Mouse (Mus musculus): ENCODE measurements at regions not wholly inside any gene's neighbourhood (a gene's known extent, or its start where the extent isn't known, plus 50 kb on each side); places are given as distances from the start of the nearest gene placed in this dataset.
A peak's percentile ranks its signal among the peaks of the same experiment; 100 is the strongest.

DNA sequence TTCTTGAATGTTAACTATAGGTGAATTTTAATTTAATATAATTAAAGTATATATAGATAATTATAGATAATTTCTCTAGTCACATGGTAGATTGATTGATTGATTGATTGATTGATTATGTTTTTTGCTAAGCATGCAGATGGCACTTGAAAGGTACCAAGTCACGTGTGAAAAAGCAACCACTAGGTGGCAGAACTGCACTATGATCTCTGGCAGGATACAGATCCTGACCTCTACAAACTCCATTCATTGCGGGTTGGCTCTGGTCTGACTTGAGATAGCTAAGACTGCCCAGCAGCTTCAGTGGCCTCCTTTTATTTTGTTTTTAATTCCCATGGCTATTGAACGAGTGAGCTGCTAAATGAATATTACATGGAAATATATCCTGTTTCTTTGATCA is 229.7 kb upstream of the Grm3 start:
- DNase-seq: peak in 1 of 2 experiments; percentile 22

GRCm38 (mm10) chr5:9938746-9939145 is 213.8 kb upstream of the Grm3 start:
- DNase-seq: no peak

GRCm38 (mm10) chr5:9912936-9913335 is 188.0 kb upstream of the Grm3 start:
- DNase-seq: no peak

DNA sequence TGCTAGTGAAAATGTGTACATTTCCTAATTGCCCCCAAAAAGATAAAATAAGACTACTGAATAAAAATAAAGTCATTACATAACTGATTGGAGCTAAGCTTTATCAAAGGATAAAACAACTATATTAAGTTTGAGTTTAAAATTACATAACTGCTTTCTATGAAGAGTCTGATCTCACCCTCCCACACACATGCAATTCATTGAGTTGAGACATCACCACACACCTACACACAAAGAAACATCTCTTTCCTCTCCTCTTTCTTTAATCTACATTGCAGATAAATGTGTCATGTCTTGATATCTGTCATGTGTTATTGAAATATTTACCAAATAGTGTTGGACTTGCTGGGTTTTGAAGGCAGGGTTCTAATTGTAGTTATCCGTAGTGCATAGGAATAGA is 186.8 kb upstream of the Grm3 start:
- DNase-seq: no peak

DNA sequence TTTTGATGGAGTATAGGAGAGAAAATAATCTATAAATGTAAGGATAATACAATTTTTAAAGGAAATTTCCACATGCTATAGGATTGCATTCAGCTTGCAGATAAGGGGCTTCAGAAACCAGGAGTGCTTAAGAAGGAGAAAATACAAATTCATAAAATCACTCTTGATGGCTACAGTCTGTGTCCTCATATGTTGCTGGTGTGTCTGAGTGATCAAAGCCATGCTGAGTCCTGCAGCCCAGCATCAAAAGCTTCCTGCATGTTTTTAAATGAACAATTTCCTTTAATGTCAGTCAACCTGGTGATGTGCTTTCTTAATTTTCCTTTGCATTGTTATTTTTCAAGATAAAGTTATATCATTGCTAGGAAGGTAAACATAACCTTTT is 186.1 kb upstream of the Grm3 start:
- DNase-seq: no peak

DNA sequence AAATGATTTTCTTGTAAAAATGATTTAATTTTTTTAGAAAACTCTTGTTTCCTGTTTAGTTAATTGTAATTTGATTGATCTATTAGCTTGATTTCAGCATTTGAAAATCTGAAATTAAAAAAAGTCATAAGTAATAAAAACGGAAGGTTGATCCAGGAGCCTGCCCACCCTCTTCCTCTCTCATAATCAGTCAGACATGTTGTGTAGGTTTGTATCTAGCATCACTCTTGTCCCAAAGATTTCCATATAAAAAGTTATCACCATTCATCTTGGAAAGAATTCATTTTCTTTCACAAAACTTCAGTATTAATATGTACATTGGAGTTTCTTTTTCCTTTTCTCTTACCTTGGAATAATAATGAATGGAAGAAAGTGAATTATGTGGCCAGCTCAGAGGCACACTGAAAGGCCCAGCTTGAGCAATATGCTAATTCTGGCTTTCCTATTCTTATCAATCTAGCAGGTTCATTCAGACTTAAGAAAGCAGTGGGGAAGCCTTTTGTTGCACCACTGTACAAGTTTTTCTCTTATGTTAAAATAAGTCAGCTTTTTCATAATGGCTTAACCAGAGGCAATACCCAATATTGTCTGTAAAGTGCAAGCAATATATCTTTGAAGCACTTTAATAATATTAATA is 185.6 kb upstream of the Grm3 start:
- DNase-seq: no peak

- DNase-seq: no peak
Observed at GRCm38 (mm10) chr5:9895297-9895696, 170.3 kb upstream of the Grm3 start.

GRCm38 (mm10) chr5:9878063-9878462 is 153.1 kb upstream of the Grm3 start:
- no peak for DNase-seq

GRCm38 (mm10) chr5:9869091-9869490 is 144.1 kb upstream of the Grm3 start:
- no peak for DNase-seq

DNA sequence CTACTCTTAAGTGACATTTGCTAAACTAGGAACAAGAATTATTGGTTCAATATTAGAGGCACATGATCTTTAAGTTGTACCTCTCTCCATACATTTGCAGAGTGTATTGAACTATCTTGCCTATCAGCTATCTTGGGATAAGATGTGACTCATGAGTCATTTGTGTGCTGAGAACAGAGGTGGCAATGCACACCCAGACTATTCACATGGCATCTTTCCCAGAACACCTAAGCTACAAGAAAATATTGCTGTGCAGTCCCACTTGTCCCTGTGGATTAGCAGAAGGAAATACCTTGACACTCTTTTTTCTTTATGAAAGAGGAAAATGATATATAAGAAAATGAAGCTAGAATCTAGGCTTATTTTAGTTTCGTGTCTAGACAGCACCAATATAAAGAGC is 104.8 kb upstream of the Grm3 start:
- DNase-seq: no peak

- peak; percentile 40 to 66 for DNase-seq
Observed at GRCm38 (mm10) chr5:9801707-9802106, 76.7 kb upstream of the Grm3 start.

GRCm38 (mm10) chr5:9781107-9781506 is 56.1 kb upstream of the Grm3 start:
- no peak for DNase-seq
